Mouse (Mus musculus) spleen, adult 12 weeks (tissue): ENCODE measurements around the gene Mrpl54.

Experiments
- DNase-seq: peaks from one replicate; pipeline ENCODE4 v3.0.0; 2022; ENCODE audit warnings: low spot score

The Mrpl54 gene

GRCm38 (mm10) chr10:81266211-81267105 is at the start of gene Mrpl54, which contains the start of gene Apba3:
Gene Mrpl54 (minus strand): TSS chr10:81266934.
Gene Apba3 (plus strand): TSS chr10:81266960.
- DNase-seq, result peak; percentile 96

GRCm38 (mm10) chr10:81315587-81315986 is 48.9 kb upstream of the Mrpl54 start:
- DNase-seq, result no peak

GRCm38 (mm10) chr10:81314201-81314600 is 47.5 kb upstream of the Mrpl54 start:
- DNase-seq, result no peak

GRCm38 (mm10) chr10:81313581-81313980 is 46.8 kb upstream of the Mrpl54 start:
- no peak for DNase-seq

- no peak for DNase-seq
These were observed 42.8 kb upstream of the Mrpl54 start for GRCm38 (mm10) chr10:81309571-81309970.

- no peak for DNase-seq
These were observed 40.3 kb upstream of the Mrpl54 start for GRCm38 (mm10) chr10:81306837-81307682.

- no peak for DNase-seq
These were observed 39.5 kb upstream of the Mrpl54 start for GRCm38 (mm10) chr10:81306173-81306668.

- no peak for DNase-seq
These were observed 38.9 kb upstream of the Mrpl54 start for GRCm38 (mm10) chr10:81305663-81306062.

GRCm38 (mm10) chr10:81304597-81305238 is 38.0 kb upstream of the Mrpl54 start:
- peak; percentile 50 for DNase-seq

GRCm38 (mm10) chr10:81303761-81304160 is 37.0 kb upstream of the Mrpl54 start:
- no peak for DNase-seq

- DNase-seq, result no peak
These were observed 36.5 kb upstream of the Mrpl54 start for GRCm38 (mm10) chr10:81303258-81303657.

- DNase-seq, result no peak
These were observed 36.1 kb upstream of the Mrpl54 start for GRCm38 (mm10) chr10:81302781-81303218.

GRCm38 (mm10) chr10:81302288-81302687 is 35.6 kb upstream of the Mrpl54 start:
- DNase-seq, result no peak

- no peak for DNase-seq
These were observed 34.6 kb upstream of the Mrpl54 start for GRCm38 (mm10) chr10:81301321-81301720.

- DNase-seq, result no peak
These were observed 33.7 kb upstream of the Mrpl54 start for GRCm38 (mm10) chr10:81300352-81300907.

- no peak for DNase-seq
These were observed 33.0 kb upstream of the Mrpl54 start for GRCm38 (mm10) chr10:81299585-81300351.

GRCm38 (mm10) chr10:81298369-81299100 is 31.8 kb upstream of the Mrpl54 start:
- no peak for DNase-seq

- no peak for DNase-seq
These were observed 31.1 kb upstream of the Mrpl54 start for GRCm38 (mm10) chr10:81297845-81298244.

- DNase-seq, result no peak
These were observed 30.5 kb upstream of the Mrpl54 start for GRCm38 (mm10) chr10:81297246-81297645.

GRCm38 (mm10) chr10:81295185-81295584 is 28.5 kb upstream of the Mrpl54 start:
- DNase-seq, result no peak
